Mouse (Mus musculus): ENCODE measurements around the gene Tnrc6b. TPM values are rescaled to one million over a fixed set of nuclear protein-coding genes. Genes with fewer than 3 reads are reported as not detected.
"Not testable (repeated sequence)": the region's sequence is repeated elsewhere in the genome, so short reads cannot be mapped to it uniquely, and the experiment has no call there.

Tnrc6b gene
- polyA plus RNA-seq, 1 experiment = 13.3 TPM

DNA sequence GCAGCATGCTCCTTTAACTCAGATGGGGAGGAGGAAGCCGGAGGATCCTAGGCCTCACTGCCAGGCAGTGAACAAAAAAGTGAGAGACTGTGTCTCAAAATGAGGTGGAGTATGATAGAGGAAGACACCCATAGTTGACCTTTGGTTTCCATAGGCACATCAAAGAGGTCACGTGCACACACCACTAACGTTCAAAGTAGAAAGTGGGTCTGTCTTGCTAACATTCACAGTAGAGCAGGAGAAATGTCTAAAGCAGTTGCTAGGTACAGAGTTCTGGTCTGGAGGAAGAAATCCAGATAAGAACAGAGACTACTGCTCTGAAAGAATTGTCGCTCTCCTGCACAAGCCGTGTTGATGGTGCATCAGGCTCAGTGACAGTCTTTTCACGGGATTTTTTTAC lies 10.7 kb downstream of the Tnrc6b start:
- 68% methylated on average over 6 of the region's 6 CpGs for WGBS
- Histone ChIP-seq H3K27ac (ENCODE audit: insufficient read depth, low read depth, low read length) (no peak overlapping the region), H3K36me3 (ENCODE audit: control insufficient read depth, insufficient read depth, low read length) (no peaks in the 10 kb centered on the region; the same call in 1 of the 2 replicates), H3K4me1 (ENCODE audit: control insufficient read depth, insufficient read depth, insufficient read length, low read length) (peaks cover 9% of the 10 kb centered on the region), H3K4me3 (ENCODE audit: low read depth, low read length) (no peak overlapping the region), H3K27me3 (ENCODE audit: control insufficient read depth, insufficient read depth, low read length) (no peaks in the 10 kb centered on the region)
- TF ChIP-seq CTCF (IDR thresholded peaks at IDR 0.05; ENCODE audit: extremely low read depth, insufficient read length, insufficient replicate concordance, low read depth, low read length) (no peak), POLR2A (IDR thresholded peaks at IDR 0.05; ENCODE audit: low read depth, low read length) (no peak)

DNA sequence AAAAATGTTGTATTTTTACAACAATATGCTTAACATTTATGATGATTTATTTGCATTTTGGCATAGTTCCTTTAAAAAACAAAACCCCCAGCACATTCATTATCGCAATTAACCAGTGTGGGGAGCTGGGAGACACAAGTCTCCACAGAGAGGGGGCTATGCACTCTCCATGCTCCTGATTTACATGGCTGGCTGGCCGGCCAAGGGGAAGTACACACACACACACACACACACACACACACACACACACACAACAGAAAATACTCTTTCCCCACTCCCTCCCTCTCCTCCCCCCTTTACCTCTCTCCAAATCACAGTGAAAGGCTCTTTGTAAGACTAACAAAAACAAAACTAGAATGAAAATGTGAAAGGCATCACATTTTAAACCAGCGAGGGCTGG lies 11.3 kb downstream of the Tnrc6b start:
- H3K36me3 ChIP-seq (ENCODE audit: control insufficient read depth, insufficient read depth, low read length) = no peaks in the 10 kb centered on the region; the same call in 1 of the 2 replicates
- WGBS = 79% methylated on average over 3 of the region's 3 CpGs
- no peak for TF ChIP-seq CTCF (IDR thresholded peaks at IDR 0.05; ENCODE audit: extremely low read depth, insufficient read length, insufficient replicate concordance, low read depth, low read length)
- TF ChIP-seq POLR2A (IDR thresholded peaks at IDR 0.05; ENCODE audit: low read depth, low read length) = no peak
- no peaks in the 10 kb centered on the region for H3K27me3 ChIP-seq (ENCODE audit: control insufficient read depth, insufficient read depth, low read length)
- H3K4me3 ChIP-seq (ENCODE audit: low read depth, low read length) = no peak overlapping the region
- no peak overlapping the region for H3K27ac ChIP-seq (ENCODE audit: insufficient read depth, low read depth, low read length)
- peaks cover 9% of the 10 kb centered on the region for H3K4me1 ChIP-seq (ENCODE audit: control insufficient read depth, insufficient read depth, insufficient read length, low read length)

DNA sequence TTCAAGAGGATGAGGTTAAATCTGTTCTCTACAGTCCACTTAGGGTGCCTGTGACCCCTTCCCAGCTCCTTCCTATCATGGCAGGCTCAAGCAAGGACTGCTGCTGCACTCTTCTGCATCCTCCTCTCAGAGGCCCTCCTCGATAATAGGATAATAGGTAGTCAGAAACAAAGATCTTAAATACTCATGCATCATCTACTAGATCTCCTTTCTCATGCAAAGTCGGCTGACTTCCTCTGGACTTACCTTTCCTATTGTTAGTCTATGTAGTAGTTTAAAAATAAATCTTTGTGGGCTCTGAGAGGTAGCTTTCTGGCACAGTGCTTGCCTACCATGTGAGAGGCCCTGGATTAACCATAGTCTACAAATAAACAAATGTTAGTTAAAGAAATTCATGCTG lies 18.4 kb downstream of the Tnrc6b start:
- H3K36me3 ChIP-seq (ENCODE audit: control insufficient read depth, insufficient read depth, low read length) = no peaks in the 10 kb centered on the region; the same call in 1 of the 2 replicates
- H3K27ac ChIP-seq (ENCODE audit: insufficient read depth, low read depth, low read length) = no peak overlapping the region
- H3K27me3 ChIP-seq (ENCODE audit: control insufficient read depth, insufficient read depth, low read length) = no peaks in the 10 kb centered on the region
- WGBS = 67% methylated on average over 2 of the region's 2 CpGs
- TF ChIP-seq CTCF (IDR thresholded peaks at IDR 0.05; ENCODE audit: extremely low read depth, insufficient read length, insufficient replicate concordance, low read depth, low read length) (no peak), POLR2A (IDR thresholded peaks at IDR 0.05; ENCODE audit: low read depth, low read length) (no peak)
- no peaks in the 10 kb centered on the region for H3K4me1 ChIP-seq (ENCODE audit: control insufficient read depth, insufficient read depth, insufficient read length, low read length)
- H3K4me3 ChIP-seq (ENCODE audit: low read depth, low read length) = no peak overlapping the region

DNA sequence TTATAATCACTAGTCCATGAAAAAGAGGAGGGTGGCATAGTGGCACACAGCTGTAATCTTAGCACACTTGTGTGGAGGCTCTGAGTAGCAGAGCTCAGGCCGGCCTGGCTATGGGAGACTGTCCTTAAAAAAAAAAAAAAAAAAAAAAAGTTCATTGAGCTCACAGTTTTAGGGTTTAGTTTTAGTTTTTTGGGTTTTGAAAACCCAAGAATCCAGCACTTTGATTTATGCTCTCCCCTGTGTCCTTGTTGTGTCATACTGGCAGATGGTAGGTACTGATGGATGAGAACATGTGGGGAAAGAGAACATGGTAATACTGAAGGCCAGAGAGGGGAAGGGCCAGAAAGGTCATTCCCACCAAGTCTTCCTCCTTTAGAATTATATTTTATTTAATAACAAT lies 19.9 kb downstream of the Tnrc6b start:
- H3K4me3 ChIP-seq (ENCODE audit: low read depth, low read length) = no peak overlapping the region
- no peak for TF ChIP-seq CTCF (IDR thresholded peaks at IDR 0.05; ENCODE audit: extremely low read depth, insufficient read length, insufficient replicate concordance, low read depth, low read length)
- TF ChIP-seq POLR2A (IDR thresholded peaks at IDR 0.05; ENCODE audit: low read depth, low read length) = no peak
- H3K4me1 ChIP-seq (ENCODE audit: control insufficient read depth, insufficient read depth, insufficient read length, low read length) = peaks cover 4% of the 10 kb centered on the region; the same call in 1 of the 2 replicates
- no peaks in the 10 kb centered on the region for H3K27me3 ChIP-seq (ENCODE audit: control insufficient read depth, insufficient read depth, low read length)
- no peak overlapping the region for H3K27ac ChIP-seq (ENCODE audit: insufficient read depth, low read depth, low read length)
- 94% methylated on average over 1 of the region's 1 CpGs for WGBS
- H3K36me3 ChIP-seq (ENCODE audit: control insufficient read depth, insufficient read depth, low read length) = no peaks in the 10 kb centered on the region; the same call in 1 of the 2 replicates

DNA sequence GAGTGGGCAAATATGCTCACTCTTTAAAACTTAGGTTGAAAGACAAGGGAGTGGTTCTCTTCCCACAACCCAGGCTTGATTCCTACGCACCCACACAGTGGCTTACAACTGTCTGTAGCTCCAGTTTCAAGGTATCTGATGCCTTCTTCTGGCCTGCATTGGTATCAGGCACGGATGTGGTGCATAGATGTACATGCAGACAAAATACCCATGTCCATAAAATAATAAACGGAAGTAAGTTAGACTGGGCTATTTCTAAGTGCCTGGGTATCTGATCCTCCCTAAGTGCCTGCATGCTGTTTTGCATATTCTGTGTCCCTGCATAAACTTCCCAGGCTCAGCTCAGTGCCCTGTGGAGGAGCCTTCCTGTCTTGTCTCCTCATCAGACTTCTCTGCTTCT lies 20.4 kb downstream of the Tnrc6b start:
- TF ChIP-seq POLR2A (IDR thresholded peaks at IDR 0.05; ENCODE audit: low read depth, low read length) (no peak), CTCF (IDR thresholded peaks at IDR 0.05; ENCODE audit: extremely low read depth, insufficient read length, insufficient replicate concordance, low read depth, low read length) (no peak)
- no peaks in the 10 kb centered on the region; the same call in 1 of the 2 replicates for H3K36me3 ChIP-seq (ENCODE audit: control insufficient read depth, insufficient read depth, low read length)
- no peaks in the 10 kb centered on the region for H3K27me3 ChIP-seq (ENCODE audit: control insufficient read depth, insufficient read depth, low read length)
- H3K27ac ChIP-seq (ENCODE audit: insufficient read depth, low read depth, low read length) = no peak overlapping the region
- H3K4me1 ChIP-seq (ENCODE audit: control insufficient read depth, insufficient read depth, insufficient read length, low read length) = peaks cover 4% of the 10 kb centered on the region; the same call in 1 of the 2 replicates
- WGBS = 78% methylated on average over 3 of the region's 3 CpGs
- no peak overlapping the region for H3K4me3 ChIP-seq (ENCODE audit: low read depth, low read length)

DNA sequence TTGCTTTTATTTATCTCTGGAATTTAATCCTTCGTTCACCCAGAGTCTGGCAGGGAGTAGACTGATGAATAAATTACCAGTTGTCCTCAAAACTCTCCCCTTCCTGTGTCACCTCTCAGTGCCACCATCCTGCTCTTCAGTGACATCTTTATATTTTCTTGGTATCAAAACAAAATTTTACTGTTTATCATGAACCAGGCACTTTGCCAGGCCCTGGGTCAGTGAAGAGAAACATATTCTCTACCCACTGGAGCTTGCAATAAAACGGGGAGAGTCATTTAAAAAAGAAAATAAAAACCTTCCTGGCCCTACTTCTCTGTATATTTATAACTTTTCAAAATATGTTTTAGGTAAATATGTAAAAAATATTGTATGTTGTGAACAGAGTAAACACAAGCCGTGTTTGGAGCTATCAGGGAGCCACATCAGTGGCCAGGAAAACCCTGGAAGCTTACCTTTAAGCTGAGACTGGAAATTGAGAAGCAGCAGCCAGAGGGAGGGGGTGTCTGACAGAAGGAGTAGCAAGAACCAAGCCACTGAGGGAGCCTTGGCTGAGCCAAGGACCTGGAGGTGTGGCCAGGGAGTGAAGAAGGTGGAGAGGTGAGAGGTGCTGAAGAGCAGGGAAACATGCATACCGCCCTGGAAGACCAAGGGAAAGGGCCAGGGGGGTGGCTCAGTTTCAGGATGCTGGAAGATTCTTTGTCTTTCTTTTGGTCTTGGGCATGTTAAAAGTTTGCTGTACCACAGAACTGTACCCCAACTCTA lies 21.3 kb downstream of the Tnrc6b start:
- no peak overlapping the region for H3K4me3 ChIP-seq (ENCODE audit: low read depth, low read length)
- H3K4me1 ChIP-seq (ENCODE audit: control insufficient read depth, insufficient read depth, insufficient read length, low read length) = peaks cover 4% of the 10 kb centered on the region; the same call in 1 of the 2 replicates
- WGBS = 53% methylated on average over 4 of the region's 4 CpGs
- no peak for TF ChIP-seq CTCF (IDR thresholded peaks at IDR 0.05; ENCODE audit: extremely low read depth, insufficient read length, insufficient replicate concordance, low read depth, low read length)
- no peak for TF ChIP-seq POLR2A (IDR thresholded peaks at IDR 0.05; ENCODE audit: low read depth, low read length)
- H3K27me3 ChIP-seq (ENCODE audit: control insufficient read depth, insufficient read depth, low read length) = no peaks in the 10 kb centered on the region
- H3K27ac ChIP-seq (ENCODE audit: insufficient read depth, low read depth, low read length) = no peak overlapping the region
- H3K36me3 ChIP-seq (ENCODE audit: control insufficient read depth, insufficient read depth, low read length) = no peaks in the 10 kb centered on the region

DNA sequence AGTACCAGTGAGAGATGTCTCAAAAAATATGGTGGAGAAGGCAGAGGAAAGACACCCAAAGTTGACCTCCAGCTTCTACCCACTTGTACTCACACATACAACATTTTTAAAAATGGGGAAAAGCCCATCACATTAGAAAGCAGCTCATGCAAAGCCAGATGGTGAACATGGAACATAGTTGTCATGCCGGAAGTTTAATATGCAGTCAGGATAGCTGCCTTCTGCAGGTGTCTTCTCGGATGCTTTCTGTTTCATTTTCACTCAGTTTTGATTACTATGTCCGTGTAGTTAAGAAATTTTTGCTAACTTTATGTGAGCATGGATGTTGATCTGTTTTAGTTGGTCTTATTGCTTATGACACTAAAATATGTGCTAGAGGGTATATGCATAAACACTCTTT lies 24.2 kb downstream of the Tnrc6b start:
- Histone ChIP-seq H3K27me3 (ENCODE audit: control insufficient read depth, insufficient read depth, low read length) (no peaks in the 10 kb centered on the region), H3K4me1 (ENCODE audit: control insufficient read depth, insufficient read depth, insufficient read length, low read length) (peaks cover 4% of the 10 kb centered on the region; the same call in 1 of the 2 replicates), H3K27ac (ENCODE audit: insufficient read depth, low read depth, low read length) (peak overlapping the region; percentile 40), H3K4me3 (ENCODE audit: low read depth, low read length) (no peak overlapping the region), H3K36me3 (ENCODE audit: control insufficient read depth, insufficient read depth, low read length) (no peaks in the 10 kb centered on the region)
- TF ChIP-seq CTCF (IDR thresholded peaks at IDR 0.05; ENCODE audit: extremely low read depth, insufficient read length, insufficient replicate concordance, low read depth, low read length) = no peak
- TF ChIP-seq POLR2A (IDR thresholded peaks at IDR 0.05; ENCODE audit: low read depth, low read length) = no peak
- WGBS = 22% methylated on average over 3 of the region's 3 CpGs

DNA sequence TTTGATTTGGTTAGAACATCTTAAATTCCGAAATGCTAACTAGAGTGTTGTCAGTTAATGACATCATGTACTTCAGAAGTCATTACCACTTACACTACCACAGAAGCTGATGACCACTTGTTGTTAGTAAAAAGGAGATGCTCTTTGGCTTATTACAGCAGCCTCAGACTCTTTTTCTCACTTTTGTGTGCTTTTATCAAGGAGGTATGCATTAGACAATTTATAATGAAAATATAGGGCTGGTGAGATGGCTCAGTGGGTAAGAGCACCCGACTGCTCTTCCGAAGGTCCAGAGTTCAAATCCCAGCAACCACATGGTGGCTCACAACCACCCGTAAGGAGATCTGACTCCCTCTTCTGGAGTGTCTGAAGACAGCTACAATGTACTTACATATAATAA lies 24.6 kb downstream of the Tnrc6b start:
- WGBS = 69% methylated on average over 4 of the region's 4 CpGs
- not testable (repeated sequence) for H3K4me3 ChIP-seq (ENCODE audit: low read depth, low read length); H3K4me1 ChIP-seq (ENCODE audit: control insufficient read depth, insufficient read depth, insufficient read length, low read length); H3K27me3 ChIP-seq (ENCODE audit: control insufficient read depth, insufficient read depth, low read length); H3K27ac ChIP-seq (ENCODE audit: insufficient read depth, low read depth, low read length); H3K36me3 ChIP-seq (ENCODE audit: control insufficient read depth, insufficient read depth, low read length)
